Mouse (Mus musculus): ENCODE measurements at regions not wholly inside any gene's neighbourhood (a gene's known extent, or its start where the extent isn't known, plus 50 kb on each side); places are given as distances from the start of the nearest gene placed in this dataset.

DNA sequence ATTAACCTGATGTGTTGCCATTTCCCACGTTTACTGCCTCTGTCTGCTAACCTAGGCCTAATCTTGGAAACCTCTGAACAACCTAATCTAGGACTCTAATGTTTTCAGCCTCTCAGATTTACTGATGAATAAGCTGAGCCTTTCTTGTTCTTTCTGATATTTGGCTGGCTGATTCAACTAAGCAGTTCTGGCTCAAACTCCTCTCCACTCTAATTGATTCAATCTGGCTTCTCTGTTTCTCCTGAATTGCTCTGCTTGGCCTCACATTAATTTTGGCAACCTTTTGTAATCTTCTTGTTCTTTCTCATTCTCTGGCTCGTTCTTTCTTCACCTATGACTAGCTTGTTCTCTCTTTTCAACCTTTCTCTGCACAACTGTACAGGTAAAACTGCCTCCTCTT lies 1561.2 kb upstream of the Zeb2 start:
- DNase-seq = no peak

DNA sequence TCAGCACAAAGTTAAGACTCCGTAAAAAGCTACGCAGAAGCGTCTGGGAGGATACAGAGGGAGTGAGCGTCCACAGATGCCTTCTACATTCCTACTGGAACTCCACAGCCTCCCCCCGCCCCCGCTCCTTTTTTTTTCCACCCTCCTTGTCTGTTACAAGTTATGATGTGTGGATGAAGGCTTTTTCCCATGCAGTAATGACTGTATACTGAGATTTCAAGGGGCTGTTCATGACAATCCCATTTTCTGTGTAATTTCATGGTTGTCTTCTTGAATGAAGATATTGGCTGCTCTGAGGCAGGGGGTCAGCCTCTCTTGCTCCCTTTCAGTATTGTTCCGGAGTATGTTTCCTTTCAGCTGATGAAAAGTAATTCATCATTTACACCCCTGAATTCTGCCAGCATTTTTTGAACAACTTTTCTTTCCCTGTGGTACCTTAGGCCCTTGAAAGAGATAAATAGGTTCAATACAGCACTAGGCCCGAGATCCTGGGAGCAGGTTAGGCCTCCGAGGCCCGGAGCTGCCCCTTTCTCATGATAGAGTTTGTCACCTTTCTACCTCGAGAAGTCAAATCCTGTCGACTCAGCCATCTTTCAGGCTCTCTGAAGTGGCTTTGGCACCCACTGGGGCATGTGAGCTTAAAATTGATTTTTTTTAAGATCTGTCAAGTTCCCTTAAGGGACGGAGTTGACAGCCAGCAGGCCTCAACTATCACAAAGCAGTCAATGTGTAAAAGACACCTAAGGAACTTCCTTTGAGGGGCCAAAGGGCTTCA lies 1552.5 kb upstream of the Zeb2 start:
- peak; percentile 22 to 26 for DNase-seq

DNA sequence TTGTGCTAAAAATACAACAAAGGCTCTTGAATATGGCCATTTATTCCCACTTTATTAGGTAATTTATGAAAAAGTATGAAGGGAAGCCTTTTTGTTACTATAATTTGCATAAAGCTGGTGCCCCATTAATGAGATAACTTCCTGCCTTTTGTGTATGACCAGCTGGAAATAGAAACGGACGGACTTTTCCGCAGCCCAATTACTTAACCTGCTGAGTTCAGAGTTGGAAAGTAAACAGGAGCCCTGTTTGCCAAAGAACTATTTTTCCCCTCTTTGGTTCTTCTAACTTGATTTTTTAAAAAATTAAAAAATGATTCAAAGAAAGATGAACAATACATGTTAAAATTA lies 1549.8 kb upstream of the Zeb2 start:
- no peak for DNase-seq

- no peak for DNase-seq
These were observed 1549.1 kb upstream of the Zeb2 start for GRCm38 (mm10) chr2:46666084-46666989.

DNA sequence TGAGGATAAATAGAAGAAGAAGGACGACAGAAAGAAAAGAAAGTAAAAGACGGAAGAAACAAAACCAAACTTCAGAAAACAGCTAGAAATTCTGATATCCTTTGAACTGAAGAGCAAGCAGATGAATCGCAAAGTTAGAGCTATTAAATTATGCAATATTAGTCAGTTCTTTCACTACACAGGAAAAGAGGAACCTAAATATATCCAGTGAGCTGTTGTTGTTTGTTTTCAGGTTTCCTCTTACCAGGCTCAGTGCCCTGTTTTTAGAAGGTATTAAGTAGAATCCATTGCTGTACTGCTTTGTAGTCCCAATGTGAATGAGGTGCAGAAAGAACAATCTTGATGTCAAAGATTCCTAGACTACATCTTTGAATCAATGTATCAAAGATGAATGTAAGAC lies 1544.7 kb upstream of the Zeb2 start:
- DNase-seq = no peak

DNA sequence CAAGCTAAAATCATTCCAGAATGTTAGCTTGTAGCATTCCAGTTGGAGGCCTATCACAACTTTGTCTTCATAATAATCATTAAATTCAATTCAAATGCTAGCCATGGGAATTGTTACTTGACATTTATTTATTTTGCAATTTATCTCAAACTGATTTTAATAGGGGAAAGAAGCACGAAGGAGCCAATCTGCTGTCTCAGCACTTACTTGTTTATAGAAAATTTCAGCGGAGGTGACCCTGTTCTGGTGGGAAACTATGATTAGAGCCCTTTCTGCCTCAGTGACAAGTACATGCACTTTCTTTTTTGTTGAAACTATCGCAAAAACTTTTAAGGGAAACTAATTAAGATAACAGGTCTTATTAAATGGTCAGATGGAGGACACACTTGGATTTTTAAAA lies 1543.4 kb upstream of the Zeb2 start:
- DNase-seq = no peak

DNA sequence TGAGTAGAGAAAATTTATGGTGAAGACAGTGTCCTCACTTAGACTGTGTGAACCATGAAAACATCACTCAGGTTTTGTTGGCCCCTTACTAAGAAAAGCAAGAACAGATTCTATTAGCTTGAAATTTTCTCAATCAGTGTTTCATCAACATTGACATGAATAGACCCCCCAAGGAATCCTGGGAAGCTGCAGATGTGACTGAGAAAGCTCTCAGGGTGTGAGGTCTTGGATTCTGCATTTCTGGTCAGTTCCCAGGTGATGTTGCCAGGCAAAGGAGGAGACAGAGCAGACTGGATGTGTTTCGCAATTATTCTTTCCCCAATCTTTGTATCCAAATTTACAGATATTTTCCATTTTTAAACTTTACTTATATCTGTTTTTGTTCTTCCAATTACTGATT lies 1538.1 kb upstream of the Zeb2 start:
- DNase-seq = no peak

DNA sequence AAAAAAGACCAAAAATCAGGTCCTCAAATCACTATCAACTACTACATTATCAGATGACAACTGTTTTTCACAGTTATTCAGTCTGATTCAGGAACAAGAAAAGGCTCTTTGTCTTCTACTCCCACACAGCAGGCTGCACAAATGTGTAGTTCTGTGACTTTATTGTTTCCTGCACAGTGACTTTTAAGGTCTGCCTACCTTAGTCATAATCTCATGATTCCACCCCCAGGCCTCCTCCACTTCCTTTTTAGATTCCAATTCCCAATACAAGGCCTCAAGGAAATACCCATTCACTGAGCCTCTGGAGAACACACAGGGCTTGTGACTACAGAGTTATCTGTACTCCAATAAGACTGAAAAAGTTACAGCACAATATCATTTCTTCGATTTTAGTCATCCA lies 1535.4 kb upstream of the Zeb2 start:
- DNase-seq = no peak

DNA sequence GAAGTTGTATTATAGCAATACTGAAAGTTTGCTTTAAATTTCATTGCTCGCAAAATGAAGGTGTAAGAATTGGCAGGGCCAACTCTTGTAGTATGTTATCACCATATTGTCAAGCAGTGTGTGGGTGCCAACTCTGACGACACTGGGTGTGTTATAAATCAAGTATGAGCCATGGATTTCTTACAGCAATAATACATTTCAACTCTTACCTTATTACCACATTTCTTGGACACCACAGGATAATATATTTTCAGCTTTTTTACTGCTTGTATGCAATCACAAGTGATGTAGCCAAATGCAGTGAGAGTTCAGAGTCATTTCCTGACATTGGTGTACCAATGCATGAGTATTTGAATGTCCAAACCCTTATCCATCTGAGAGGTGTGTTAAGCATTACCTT lies 1529.2 kb upstream of the Zeb2 start:
- DNase-seq = no peak

DNA sequence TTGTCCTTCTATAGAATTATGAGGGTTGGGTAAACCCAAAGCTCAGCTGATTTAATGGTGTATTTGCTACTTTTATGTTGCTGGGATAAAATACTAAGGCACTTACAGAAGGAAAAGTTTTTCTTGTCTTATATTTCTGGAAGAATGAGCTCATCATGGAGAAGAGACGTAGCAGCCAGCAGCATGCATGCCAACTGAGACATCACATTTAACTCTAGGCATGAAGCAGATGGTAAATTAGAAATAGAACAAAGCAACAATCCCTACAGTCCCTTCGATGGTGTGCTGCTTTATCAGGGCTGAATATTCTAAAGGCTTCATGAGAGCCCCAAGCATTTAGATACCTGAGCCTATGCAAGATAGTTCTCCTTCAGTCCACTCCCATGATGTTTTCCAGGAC lies 1492.0 kb upstream of the Zeb2 start:
- DNase-seq = no peak

DNA sequence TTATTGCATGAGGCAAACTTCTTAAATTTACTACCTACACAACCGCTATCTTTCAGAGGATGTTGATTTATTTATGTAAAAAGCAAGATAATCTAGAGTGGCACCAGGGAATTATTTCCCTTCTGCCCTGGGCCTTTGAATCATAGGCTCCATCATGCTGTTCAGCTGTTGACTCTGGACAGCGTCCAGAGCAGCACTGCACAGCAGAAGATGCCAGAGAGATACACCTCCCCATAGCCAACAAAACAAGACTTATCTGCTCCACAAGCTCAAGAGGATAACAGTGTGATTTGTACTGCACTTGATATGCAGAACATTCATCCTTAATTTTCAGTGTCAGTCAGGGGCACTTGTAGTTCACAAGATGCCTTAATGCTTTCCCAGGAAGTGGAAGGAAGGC lies 1464.6 kb upstream of the Zeb2 start:
- DNase-seq = peak; percentile 10 to 16

- DNase-seq = no peak
These were observed 1453.2 kb upstream of the Zeb2 start for GRCm38 (mm10) chr2:46570416-46570815.

GRCm38 (mm10) chr2:46533395-46533794 lies 1416.2 kb upstream of the Zeb2 start:
- no peak for DNase-seq

DNA sequence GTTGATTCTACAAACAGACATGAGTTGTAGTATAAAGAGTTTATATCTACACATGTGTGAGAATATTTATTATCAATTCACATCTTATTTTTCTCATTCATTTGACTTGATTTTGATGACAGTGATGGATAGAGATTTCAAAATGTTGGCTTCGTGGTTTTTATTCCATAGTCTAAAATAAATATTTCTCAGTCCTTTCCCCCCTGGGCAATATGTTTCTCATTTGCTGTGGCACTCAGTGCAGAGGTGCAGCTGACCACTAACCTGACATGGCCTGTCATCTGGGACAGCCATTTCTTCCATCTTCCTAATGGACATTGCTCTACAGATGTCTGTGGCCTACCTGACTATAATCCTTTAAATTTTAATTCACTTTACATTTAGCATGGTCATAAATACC lies 1413.5 kb upstream of the Zeb2 start:
- no peak for DNase-seq

- DNase-seq = no peak
These were observed 1408.0 kb upstream of the Zeb2 start for GRCm38 (mm10) chr2:46525223-46525622.

DNA sequence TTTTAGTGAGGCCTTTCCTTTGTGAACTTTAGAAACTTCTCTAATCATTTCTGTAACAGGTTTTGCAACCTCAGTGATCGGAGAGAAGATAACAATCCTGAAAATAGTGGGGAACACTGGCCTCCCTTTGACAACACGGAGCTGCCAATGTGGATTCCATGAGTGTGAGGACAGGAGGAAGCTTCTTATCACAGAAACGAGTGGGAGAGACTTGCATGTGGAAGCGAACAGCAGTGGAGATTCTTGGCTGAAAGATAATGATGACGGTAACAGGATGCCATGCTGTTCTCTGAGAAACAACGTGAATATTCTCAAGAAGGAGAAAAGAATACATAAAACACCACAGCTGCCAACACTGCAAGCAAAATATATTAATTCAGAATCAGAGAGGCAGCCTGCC lies 1407.4 kb upstream of the Zeb2 start:
- DNase-seq = peak in 1 of 2 experiments; percentile 1

DNA sequence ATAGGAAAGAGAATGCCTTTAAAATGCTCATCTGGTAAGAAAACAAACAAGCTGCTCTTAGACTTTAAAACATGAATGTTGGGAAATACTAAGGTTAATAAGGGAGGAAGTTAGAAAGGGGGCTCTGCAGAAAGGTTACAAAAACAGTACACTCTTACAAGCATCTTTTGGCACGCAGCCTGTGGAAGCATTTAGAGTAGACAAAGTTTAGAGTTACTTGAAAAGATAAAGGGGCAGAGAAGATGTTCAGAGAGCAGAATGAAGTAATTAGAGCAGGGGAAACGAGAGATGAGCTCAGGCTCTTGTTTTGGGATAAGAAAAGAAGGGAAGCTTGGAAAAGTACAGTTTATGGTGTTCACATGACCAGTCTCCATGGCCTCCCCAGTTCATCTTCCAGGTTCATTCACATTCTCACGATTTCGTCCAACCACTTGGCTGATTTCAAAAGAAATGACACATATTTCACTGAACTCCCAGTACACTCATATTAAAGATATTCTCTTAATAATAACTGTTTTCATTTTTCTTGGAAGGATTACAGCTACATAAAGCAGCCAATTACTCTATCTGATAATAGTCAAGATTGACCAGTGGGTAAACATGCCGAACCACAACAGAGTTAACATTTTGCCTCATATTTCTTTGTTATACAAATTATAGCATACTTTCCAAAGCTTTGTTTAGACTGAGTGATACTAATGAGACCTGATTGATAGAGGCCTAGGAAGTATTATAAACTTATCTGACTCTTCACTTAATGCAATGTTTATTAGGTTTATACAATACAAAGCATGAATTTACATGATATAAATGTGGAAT lies 1404.2 kb upstream of the Zeb2 start:
- DNase-seq = peak; percentile 36 to 40

DNA sequence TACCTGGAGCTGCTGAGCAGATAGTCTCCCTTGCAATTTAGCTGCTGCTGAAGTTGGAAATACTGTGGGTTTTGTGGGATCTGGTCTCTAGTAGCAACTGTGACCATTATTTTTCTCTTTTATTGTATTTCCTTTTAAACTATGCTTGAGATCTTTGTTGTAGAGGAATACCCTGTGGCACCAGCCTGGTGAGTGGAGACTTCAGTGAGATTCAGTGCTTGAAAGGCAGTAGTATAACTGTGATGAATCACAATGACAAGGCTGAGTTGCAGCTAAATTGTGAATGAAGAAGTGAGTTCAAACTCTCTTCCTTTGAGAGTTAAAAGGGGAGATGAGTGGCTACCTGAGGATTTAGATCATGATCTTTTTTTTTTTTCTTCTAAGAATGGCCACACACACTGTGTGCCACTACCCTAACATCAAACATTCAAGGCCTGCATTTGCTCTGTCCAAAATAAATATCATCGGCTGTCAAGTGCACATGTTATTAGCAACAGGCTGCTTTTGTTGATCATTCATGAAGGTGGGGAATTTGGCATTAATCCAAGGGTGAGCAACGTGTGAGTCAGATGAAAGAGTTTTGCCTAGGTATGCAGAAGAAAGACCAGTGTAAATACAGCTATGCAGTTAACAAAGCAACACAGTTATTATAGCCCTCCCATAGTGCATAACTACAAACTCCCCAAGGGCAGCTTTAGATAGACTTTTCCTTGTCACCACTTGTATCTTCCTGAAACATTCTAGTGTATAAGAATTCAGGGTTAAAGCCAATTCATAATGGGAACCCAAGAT lies 1395.2 kb upstream of the Zeb2 start:
- no peak for DNase-seq

- no peak for DNase-seq
These were observed 1389.8 kb upstream of the Zeb2 start for GRCm38 (mm10) chr2:46506951-46507350.

DNA sequence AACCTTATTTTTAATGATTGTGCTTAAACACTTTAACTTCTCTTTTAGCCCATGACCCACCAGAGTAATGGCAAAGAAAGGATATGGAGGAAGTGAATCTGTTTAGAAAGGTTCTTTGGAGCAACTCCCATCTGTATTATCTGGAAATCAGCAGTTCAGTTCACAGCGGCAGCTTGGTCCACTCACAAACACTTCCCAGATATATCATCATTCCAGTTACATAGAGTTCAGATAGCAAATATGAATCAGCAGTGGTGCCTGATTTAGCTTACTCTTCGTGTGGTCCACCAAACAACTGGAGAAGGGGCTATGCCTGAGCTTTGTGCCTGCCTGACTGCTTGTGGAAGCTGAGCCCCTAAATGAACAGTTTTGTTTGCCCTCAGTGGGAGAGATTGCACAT lies 1385.9 kb upstream of the Zeb2 start:
- DNase-seq = no peak

DNA sequence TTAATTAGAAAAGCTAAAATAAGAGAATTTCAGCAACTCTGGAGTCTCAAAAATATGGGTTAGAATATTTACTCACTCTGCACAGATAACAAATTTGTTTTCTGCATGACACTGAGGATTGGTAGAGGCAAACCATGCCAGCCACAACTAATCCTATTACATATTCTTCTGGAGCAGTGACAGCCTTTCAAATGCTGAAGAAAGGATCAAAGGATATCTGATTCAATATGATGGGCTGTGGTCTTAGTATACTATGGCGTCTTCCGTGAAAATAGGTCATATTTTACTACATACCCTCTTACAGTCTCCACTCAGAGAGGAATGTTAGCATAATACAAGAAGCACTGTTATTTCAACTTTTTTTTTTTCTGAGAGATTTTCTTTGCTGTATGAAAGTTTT lies 1375.1 kb upstream of the Zeb2 start:
- no peak for DNase-seq

GRCm38 (mm10) chr2:46491081-46491480 lies 1373.9 kb upstream of the Zeb2 start:
- DNase-seq = no peak

Data from kidney, postnatal 4 days (tissue).